Mouse (Mus musculus): ENCODE data around the gene Pcnx. TPM values are rescaled to one million over a fixed set of nuclear protein-coding genes. Genes with fewer than 3 reads are reported as not detected.

Gene Pcnx
- polyA plus RNA-seq, 2 experiments from 2014 or later: 12.0 to 14.8 TPM

GRCm38 (mm10) chr12:81855031-81855430 lies 4.8 kb upstream of the Pcnx start:
- ATAC-seq: no peak

DNA sequence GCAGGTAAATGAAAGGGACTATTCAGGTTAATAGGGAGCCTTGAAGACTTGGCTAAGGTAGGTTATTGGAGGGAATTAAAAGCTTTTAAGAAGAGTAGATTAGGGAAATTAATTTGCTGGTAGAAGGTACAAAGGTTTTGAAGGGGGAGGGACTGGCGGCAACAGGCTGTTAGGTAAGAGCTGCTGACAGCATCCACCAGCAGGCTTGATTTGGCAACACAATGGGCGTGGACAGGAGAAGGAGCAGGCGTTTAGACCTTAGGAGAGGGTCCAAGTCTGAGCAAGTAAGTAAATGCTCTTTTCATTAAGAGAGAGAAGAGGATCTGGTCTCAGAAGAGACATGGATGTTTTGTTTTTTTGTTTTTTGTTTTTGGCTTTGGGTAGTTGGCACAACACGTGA lies 3.1 kb upstream of the Pcnx start:
- no peak for ATAC-seq

DNA sequence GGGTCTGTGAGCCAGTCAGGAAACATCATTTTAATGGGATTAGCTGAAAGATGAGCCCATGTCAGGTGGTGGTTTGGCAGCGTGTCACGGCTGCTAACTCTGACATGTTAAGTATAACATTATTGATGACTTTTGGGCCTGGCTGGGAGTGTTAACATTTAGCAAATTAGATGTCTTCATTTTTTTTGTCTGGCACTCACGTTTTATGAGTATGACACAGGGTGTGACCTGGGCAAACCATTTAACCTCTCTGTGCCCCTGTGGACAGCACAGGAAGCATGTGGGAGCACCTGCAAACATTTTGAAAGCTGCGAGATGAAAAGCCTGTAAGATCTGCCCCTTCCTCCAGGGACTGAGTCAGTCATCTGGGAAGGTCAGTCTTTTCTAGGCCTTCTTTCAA lies 2.6 kb upstream of the Pcnx start:
- ATAC-seq: no peak

DNA sequence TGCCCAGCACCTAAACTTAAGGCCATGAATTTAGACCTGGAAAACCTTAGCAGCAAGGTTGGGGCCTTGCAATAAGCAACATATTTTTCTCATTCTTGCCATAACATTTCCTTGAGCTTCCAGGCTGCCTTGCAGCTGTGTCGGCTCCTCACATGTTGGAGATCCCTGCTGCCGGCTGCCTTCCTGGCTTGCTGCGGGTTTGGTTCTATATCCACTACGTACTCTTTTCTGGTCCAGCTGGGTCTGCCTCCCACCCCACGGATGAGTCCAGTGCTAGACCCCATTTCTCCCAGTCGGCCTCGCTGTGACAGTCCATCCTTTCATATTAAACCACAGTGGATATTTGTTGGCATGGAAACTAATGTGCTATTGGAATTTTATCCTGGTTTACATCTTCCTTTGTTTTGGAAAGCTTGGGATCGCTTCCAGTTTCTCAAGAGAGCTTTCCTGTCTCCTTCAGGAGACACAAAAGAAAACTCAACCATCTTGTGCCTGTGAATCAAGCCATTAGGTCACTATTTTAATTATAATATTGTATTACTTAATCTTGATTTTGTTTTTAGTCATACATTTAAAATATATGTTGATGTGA lies 1.7 kb upstream of the Pcnx start:
- no peak for ATAC-seq

- ATAC-seq: peak; percentile 71
Measured at GRCm38 (mm10) chr12:81860308-81861181, 722 bp downstream of the Pcnx start.

- ATAC-seq: no peak
Measured at GRCm38 (mm10) chr12:81861199-81862085, 1.6 kb downstream of the Pcnx start.

DNA sequence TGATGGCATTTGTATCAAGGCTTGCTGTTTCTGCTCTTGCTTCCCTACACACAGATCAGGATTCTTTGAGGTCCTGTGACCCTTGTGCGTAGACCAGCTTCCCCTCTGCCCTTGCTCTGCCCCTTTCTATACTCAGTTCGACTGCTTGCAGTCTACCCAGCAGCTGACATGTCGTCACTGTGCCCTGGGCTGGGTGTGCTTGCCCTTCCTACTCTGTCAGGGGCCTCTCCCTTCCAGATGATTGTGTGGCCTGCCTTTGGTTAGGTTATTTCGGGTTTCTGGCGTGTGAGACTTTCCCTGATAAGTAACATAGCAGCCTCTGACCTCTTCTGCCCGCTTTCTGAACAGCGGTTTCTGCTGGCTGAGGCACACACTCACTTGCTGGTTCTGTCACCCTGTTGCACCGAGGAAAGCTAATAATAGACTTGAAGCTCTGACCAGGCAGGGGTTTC lies 2.6 kb downstream of the Pcnx start:
- ATAC-seq: no peak

DNA sequence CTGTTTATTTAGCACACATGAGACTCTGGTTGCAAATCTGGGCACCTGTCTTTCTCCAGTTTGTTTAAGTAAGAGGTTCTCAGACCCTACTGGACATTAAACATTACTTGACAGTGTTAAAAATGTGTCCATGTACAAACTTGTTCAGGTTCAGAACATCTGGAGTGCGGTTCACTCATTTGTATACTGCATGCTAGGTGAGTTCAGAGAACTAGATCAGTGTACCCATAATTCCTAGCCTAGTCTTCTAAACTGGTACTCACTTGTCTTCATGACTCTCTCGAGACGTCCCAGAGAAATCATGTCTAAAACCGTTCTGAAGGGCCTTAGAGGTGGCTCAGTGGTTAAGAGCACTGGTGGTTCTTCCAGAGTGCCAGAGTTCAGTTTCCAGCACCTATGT lies 4.1 kb downstream of the Pcnx start:
- ATAC-seq: no peak

DNA sequence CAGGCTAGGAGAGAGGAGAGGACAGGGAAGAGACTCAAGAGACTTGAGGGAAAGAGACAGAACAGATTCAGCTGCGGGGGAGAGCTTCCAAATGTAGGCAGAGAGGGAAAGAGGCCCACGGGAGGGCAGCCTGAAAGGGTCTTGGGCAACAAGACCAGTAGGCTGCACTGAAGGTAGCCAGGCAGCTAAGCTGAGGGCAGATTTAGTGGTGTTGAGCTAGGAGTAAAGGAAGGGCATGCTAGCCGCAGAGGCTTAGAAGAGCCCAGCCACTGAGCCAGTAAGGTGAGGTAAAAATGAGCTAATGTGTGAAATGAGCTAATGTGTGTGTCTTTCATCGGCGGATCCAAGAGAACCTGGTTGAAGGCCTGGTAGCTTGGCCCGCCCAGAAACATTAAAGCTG lies 5.4 kb downstream of the Pcnx start:
- ATAC-seq: no peak

DNA sequence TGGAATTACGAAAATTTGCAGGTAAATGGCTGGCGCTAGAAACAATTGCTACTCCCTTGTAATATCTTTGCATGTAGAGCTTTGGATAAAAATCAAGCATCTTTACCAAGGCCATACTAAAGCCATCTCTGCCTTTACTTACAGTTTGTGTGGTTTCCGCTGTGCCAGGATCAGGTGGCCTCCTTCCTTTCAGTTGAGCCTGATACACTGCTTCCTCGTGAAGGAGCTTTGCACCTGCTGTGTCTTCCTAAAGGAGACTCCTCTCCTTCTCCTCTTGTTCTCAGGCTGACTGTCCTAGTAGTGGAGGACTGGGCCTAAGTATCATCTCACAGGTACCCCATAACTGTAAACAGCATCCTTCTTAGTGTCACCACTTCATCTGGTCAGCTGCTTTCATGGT lies 7.5 kb downstream of the Pcnx start:
- ATAC-seq: no peak

- no peak for ATAC-seq
Measured at GRCm38 (mm10) chr12:81869205-81869940, 9.6 kb downstream of the Pcnx start.

DNA sequence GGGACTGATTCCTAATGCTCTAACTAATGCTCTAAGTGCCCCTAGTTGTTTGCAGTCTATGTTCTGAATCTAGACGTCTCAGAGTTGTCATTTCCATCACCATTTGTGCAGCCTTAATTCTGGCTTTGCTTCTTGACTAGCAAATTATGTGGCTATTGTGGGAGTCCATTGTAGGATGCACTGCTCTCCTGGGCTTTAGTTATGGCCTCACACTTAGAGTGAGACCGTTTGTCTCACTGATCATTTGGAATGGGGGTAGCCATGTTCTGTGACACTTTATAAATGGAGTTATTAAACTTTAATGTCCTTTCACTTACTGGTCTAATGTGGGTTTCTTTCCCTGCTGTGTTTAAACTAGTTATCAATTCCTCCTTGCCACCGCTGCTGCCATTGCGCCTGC lies 13.5 kb downstream of the Pcnx start:
- ATAC-seq: no peak

GRCm38 (mm10) chr12:81880161-81880560 lies 20.3 kb downstream of the Pcnx start:
- ATAC-seq: no peak

DNA sequence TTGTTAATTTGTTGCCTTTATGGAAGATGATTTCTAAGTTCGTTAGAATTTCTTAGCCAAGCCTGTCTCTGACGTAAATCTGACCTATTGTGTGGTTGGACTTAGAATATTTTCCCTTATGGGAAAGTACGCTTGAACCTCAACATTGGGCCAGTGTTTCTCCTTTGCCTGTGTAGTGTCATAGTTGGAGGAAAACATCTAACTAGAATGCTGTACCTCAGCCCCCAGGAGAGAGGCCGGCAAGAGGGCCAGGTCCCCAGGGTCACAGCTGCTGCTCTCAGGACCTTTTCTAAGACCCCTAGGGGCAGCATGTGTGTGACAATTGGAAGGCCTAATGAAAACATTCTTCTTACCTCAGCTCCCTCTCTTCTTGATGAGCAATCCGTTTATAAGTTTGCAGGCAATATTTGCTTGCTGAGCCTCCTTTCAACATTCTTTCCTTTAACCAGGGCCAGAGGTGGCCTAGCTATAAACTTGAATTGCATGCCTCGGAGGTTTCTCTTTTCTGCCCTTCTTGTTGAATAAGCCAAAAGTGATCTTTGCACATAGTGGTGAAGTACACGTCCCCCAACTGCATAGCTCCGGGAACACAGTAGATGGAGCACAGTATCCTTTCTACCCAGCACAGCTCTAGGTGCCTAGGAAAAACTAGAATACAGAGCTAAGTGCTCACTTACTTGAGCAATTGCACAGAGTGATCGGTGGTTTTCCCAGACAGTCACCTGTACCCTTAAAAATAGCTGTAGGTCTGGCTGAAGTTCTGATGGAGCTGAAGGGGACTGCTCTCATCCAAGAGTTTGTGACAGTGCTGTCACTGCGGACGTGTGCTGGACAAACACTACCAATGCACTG lies 23.7 kb downstream of the Pcnx start:
- no peak for ATAC-seq

DNA sequence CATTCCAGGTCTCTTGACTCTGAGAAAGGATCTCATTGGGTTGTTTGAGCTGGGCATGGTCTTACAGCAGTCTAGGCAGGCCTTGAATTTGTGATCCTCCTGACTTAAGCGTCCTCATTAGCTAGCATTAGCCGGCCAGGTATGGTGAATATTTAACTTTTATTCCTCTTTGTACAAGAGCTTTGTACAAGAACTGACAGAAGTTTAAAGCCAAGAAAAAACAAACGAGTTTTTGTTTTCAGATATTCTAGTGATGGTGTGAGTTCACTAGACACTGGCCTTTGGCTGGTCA lies 24.2 kb downstream of the Pcnx start:
- ATAC-seq: no peak

DNA sequence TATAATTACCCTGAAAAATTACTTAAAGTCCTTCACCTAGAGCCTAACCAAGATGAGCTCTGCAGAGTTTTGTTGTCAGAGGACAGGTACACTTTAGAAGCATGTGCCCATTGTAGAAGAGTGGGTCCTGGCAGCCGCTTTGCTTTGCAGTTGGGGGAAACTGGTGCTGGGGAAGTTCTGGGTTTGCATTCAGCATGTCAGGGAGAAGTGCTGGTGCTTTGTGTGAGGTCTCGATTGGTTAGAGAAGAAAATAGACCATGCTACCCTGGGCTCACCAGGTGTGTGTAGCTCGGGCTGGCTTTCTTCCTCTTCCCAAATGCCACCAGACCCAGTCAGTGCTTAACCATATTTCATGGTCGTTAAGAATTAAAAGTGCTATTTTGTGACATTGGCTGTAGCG lies 25.2 kb downstream of the Pcnx start:
- ATAC-seq: no peak

- no peak for ATAC-seq
Measured at GRCm38 (mm10) chr12:81885982-81886381, 26.2 kb downstream of the Pcnx start.

DNA sequence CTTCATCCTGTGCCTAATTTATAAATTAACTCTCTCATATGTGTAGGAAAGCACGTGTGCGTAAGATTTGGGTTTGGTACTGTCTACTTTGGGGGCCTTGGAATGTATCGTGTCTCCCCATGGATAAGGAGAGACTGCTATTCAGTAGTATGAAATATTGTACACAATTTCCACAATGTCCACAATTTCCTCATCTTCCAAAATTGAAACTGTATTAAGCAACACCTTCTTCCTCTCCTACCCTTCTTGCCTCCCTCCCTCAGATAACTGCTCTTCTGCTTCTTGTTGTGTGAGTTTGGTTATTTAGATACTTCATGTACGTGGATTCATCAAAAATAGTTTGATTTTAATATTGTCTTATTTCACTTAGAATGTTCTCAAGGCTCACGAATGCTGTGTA lies 29.1 kb downstream of the Pcnx start:
- ATAC-seq: no peak

GRCm38 (mm10) chr12:81891946-81892345 lies 32.1 kb downstream of the Pcnx start:
- no peak for ATAC-seq

GRCm38 (mm10) chr12:81894311-81894710 lies 34.5 kb downstream of the Pcnx start:
- ATAC-seq: no peak

DNA sequence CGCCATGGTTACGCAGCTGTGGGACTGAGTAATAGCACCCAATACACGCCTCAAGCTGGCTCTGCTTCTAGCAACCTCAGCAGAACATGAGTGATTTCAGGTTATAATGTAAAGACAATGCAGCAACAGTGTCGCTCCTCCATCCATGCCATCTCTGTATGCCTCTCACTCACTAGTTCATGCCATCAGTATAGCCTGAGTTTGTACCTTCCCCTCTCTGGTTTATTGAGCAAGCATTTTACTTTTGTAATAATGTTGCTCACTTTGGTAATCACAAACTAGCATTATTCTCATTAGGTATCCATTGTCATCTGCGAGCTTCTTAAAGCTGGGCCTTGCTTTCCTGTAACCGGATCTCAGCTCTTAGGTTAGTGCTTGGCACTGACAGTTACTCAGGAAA lies 36.2 kb downstream of the Pcnx start:
- no peak for ATAC-seq

GRCm38 (mm10) chr12:81904456-81904855 lies 44.6 kb downstream of the Pcnx start:
- ATAC-seq: no peak

Measured in CD4-positive, CD25-positive, alpha-beta regulatory T cell, adult 4 months (primary cell).